Mouse (Mus musculus): ENCODE data around the gene Pax7. TPM values are rescaled to one million over a fixed set of nuclear protein-coding genes. Genes with fewer than 3 reads are reported as not detected.

Gene Pax7
- polyA plus RNA-seq, 1 experiment from 2014 or later, result not detected

- H3K27me3 ChIP-seq (replicated peaks; ENCODE audit: control insufficient read depth, insufficient read depth, low read length), result no peaks in the 10 kb centered on the region
- H3K27ac ChIP-seq (ENCODE audit: low read depth, low read length), result no peak overlapping the region
- no peaks in the 10 kb centered on the region for H3K36me3 ChIP-seq (ENCODE audit: control insufficient read depth, insufficient read depth)
- no peaks in the 10 kb centered on the region for H3K4me1 ChIP-seq (replicated peaks; ENCODE audit: control insufficient read depth, insufficient read depth, low read length)
- H3K4me3 ChIP-seq (ENCODE audit: low read depth, low read length), result no peak overlapping the region
- no peak overlapping the region for H3K9ac ChIP-seq (ENCODE audit: low read depth, low read length)
- WGBS, result 25% methylated on average over 12 of the region's 12 CpGs
- no peak for ATAC-seq
- TF ChIP-seq CTCF (IDR thresholded peaks at IDR 0.05; ENCODE audit: low read depth), result no peak
- H3K4me2 ChIP-seq (replicated peaks; ENCODE audit: low read depth), result no peak overlapping the region
- H3K9me3 ChIP-seq (ENCODE audit: control insufficient read depth), result no peaks in the 10 kb centered on the region
Observed at GRCm38 (mm10) chr4:139871699-139872098, 38.4 kb upstream of the Pax7 start.

- Histone ChIP-seq H3K27me3 (replicated peaks; ENCODE audit: control insufficient read depth, insufficient read depth, low read length) (no peaks in the 10 kb centered on the region; the same call in 1 of the 2 replicates), H3K4me3 (ENCODE audit: low read depth, low read length) (no peak overlapping the region), H3K9ac (ENCODE audit: low read depth, low read length) (no peak overlapping the region), H3K27ac (ENCODE audit: low read depth, low read length) (no peak overlapping the region), H3K4me1 (replicated peaks; ENCODE audit: control insufficient read depth, insufficient read depth, low read length) (no peaks in the 10 kb centered on the region), H3K4me2 (replicated peaks; ENCODE audit: low read depth) (no peak overlapping the region), H3K36me3 (ENCODE audit: control insufficient read depth, insufficient read depth) (no peaks in the 10 kb centered on the region), H3K9me3 (ENCODE audit: control insufficient read depth) (no peaks in the 10 kb centered on the region)
- TF ChIP-seq CTCF (IDR thresholded peaks at IDR 0.05; ENCODE audit: low read depth), result no peak
- no peak for ATAC-seq
- WGBS, result 75% methylated on average over 1 of the region's 1 CpGs
Observed at GRCm38 (mm10) chr4:139863218-139863617, 29.9 kb upstream of the Pax7 start.

- no peak for ATAC-seq
- Histone ChIP-seq H3K36me3 (ENCODE audit: control insufficient read depth, insufficient read depth) (no peaks in the 10 kb centered on the region), H3K9me3 (ENCODE audit: control insufficient read depth) (no peaks in the 10 kb centered on the region), H3K27me3 (replicated peaks; ENCODE audit: control insufficient read depth, insufficient read depth, low read length) (peaks cover 21% of the 10 kb centered on the region), H3K4me2 (replicated peaks; ENCODE audit: low read depth) (no peak overlapping the region), H3K9ac (ENCODE audit: low read depth, low read length) (no peak overlapping the region), H3K4me1 (replicated peaks; ENCODE audit: control insufficient read depth, insufficient read depth, low read length) (no peaks in the 10 kb centered on the region), H3K4me3 (ENCODE audit: low read depth, low read length) (no peak overlapping the region), H3K27ac (ENCODE audit: low read depth, low read length) (no peak overlapping the region)
- peak; percentile 95 for TF ChIP-seq CTCF (IDR thresholded peaks at IDR 0.05; ENCODE audit: low read depth)
- 3% methylated on average over 13 of the region's 13 CpGs for WGBS
Observed at GRCm38 (mm10) chr4:139858635-139859176, 25.4 kb upstream of the Pax7 start.

- no peaks in the 10 kb centered on the region for H3K4me1 ChIP-seq (replicated peaks; ENCODE audit: control insufficient read depth, insufficient read depth, low read length)
- no peak overlapping the region for H3K4me2 ChIP-seq (replicated peaks; ENCODE audit: low read depth)
- H3K36me3 ChIP-seq (ENCODE audit: control insufficient read depth, insufficient read depth), result no peaks in the 10 kb centered on the region
- no peaks in the 10 kb centered on the region for H3K9me3 ChIP-seq (ENCODE audit: control insufficient read depth)
- no peak overlapping the region for H3K9ac ChIP-seq (ENCODE audit: low read depth, low read length)
- H3K4me3 ChIP-seq (ENCODE audit: low read depth, low read length), result no peak overlapping the region
- peak; percentile 42 for TF ChIP-seq CTCF (IDR thresholded peaks at IDR 0.05; ENCODE audit: low read depth)
- H3K27ac ChIP-seq (ENCODE audit: low read depth, low read length), result no peak overlapping the region
- WGBS, result 4% methylated on average over 25 of the region's 25 CpGs
- H3K27me3 ChIP-seq (replicated peaks; ENCODE audit: control insufficient read depth, insufficient read depth, low read length), result peaks cover 67% of the 10 kb centered on the region
- no peak for ATAC-seq
Observed at GRCm38 (mm10) chr4:139852219-139853035, 19.1 kb upstream of the Pax7 start.

GRCm38 (mm10) chr4:139851387-139851786, 18.1 kb upstream of the Pax7 start:
- Histone ChIP-seq H3K9ac (ENCODE audit: low read depth, low read length) (no peak overlapping the region), H3K9me3 (ENCODE audit: control insufficient read depth) (no peaks in the 10 kb centered on the region), H3K4me3 (ENCODE audit: low read depth, low read length) (no peak overlapping the region), H3K36me3 (ENCODE audit: control insufficient read depth, insufficient read depth) (no peaks in the 10 kb centered on the region), H3K4me1 (replicated peaks; ENCODE audit: control insufficient read depth, insufficient read depth, low read length) (no peaks in the 10 kb centered on the region), H3K27ac (ENCODE audit: low read depth, low read length) (no peak overlapping the region), H3K4me2 (replicated peaks; ENCODE audit: low read depth) (no peak overlapping the region), H3K27me3 (replicated peaks; ENCODE audit: control insufficient read depth, insufficient read depth, low read length) (peaks cover 72% of the 10 kb centered on the region)
- ATAC-seq, result no peak
- no peak for TF ChIP-seq CTCF (IDR thresholded peaks at IDR 0.05; ENCODE audit: low read depth)
- WGBS, result 14% methylated on average over 15 of the region's 15 CpGs

- no peaks in the 10 kb centered on the region for H3K9me3 ChIP-seq (ENCODE audit: control insufficient read depth)
- no peak overlapping the region for H3K4me2 ChIP-seq (replicated peaks; ENCODE audit: low read depth)
- H3K27ac ChIP-seq (ENCODE audit: low read depth, low read length), result no peak overlapping the region
- TF ChIP-seq CTCF (IDR thresholded peaks at IDR 0.05; ENCODE audit: low read depth), result no peak
- no peaks in the 10 kb centered on the region for H3K4me1 ChIP-seq (replicated peaks; ENCODE audit: control insufficient read depth, insufficient read depth, low read length)
- H3K4me3 ChIP-seq (ENCODE audit: low read depth, low read length), result no peak overlapping the region
- H3K27me3 ChIP-seq (replicated peaks; ENCODE audit: control insufficient read depth, insufficient read depth, low read length), result peaks cover 72% of the 10 kb centered on the region
- ATAC-seq, result no peak
- no peaks in the 10 kb centered on the region for H3K36me3 ChIP-seq (ENCODE audit: control insufficient read depth, insufficient read depth)
- 12% methylated on average over 8 of the region's 8 CpGs for WGBS
- H3K9ac ChIP-seq (ENCODE audit: low read depth, low read length), result no peak overlapping the region
Observed at GRCm38 (mm10) chr4:139850547-139851170, 17.3 kb upstream of the Pax7 start.
